Mouse (Mus musculus): ENCODE results near the gene Plxna4. TPM values are rescaled to one million over a fixed set of nuclear protein-coding genes. Genes with fewer than 3 reads are reported as not detected.

Plxna4 gene
- polyA plus RNA-seq, 1 experiment, result not detected

GRCm38 (mm10) chr6:32231383-32231782 is 356.6 kb downstream of the Plxna4 start:
- TF ChIP-seq GATA1 (IDR thresholded peaks at IDR 0.05; ENCODE audit: low read length), result no peak

GRCm38 (mm10) chr6:32226636-32227035 is 361.4 kb downstream of the Plxna4 start:
- TF ChIP-seq GATA1 (IDR thresholded peaks at IDR 0.05; ENCODE audit: low read length), result no peak

GRCm38 (mm10) chr6:32224007-32224703 is 363.8 kb downstream of the Plxna4 start:
- TF ChIP-seq GATA1 (IDR thresholded peaks at IDR 0.05; ENCODE audit: low read length), result no peak

GRCm38 (mm10) chr6:32220765-32221164 is 367.2 kb downstream of the Plxna4 start:
- no peak for TF ChIP-seq GATA1 (IDR thresholded peaks at IDR 0.05; ENCODE audit: low read length)

GRCm38 (mm10) chr6:32218544-32218943 is 369.4 kb downstream of the Plxna4 start:
- no peak for TF ChIP-seq GATA1 (IDR thresholded peaks at IDR 0.05; ENCODE audit: low read length)

- TF ChIP-seq GATA1 (IDR thresholded peaks at IDR 0.05; ENCODE audit: low read length), result no peak
Observed at GRCm38 (mm10) chr6:32212439-32212838, 375.6 kb downstream of the Plxna4 start.

GRCm38 (mm10) chr6:32210139-32210538 is 377.9 kb downstream of the Plxna4 start:
- TF ChIP-seq GATA1 (IDR thresholded peaks at IDR 0.05; ENCODE audit: low read length), result no peak

GRCm38 (mm10) chr6:32208951-32209350 is 379.0 kb downstream of the Plxna4 start:
- no peak for TF ChIP-seq GATA1 (IDR thresholded peaks at IDR 0.05; ENCODE audit: low read length)

GRCm38 (mm10) chr6:32204253-32204652 is 383.7 kb downstream of the Plxna4 start:
- no peak for TF ChIP-seq GATA1 (IDR thresholded peaks at IDR 0.05; ENCODE audit: low read length)

GRCm38 (mm10) chr6:32203389-32203788 is 384.6 kb downstream of the Plxna4 start:
- no peak for TF ChIP-seq GATA1 (IDR thresholded peaks at IDR 0.05; ENCODE audit: low read length)

- TF ChIP-seq GATA1 (IDR thresholded peaks at IDR 0.05; ENCODE audit: low read length), result no peak
Observed at GRCm38 (mm10) chr6:32202664-32203192, 385.3 kb downstream of the Plxna4 start.

GRCm38 (mm10) chr6:32201506-32201905 is 386.5 kb downstream of the Plxna4 start:
- no peak for TF ChIP-seq GATA1 (IDR thresholded peaks at IDR 0.05; ENCODE audit: low read length)

GRCm38 (mm10) chr6:32199616-32200015 is 388.4 kb downstream of the Plxna4 start:
- TF ChIP-seq GATA1 (IDR thresholded peaks at IDR 0.05; ENCODE audit: low read length), result no peak

GRCm38 (mm10) chr6:32196913-32197312 is 391.1 kb downstream of the Plxna4 start:
- no peak for TF ChIP-seq GATA1 (IDR thresholded peaks at IDR 0.05; ENCODE audit: low read length)

- no peak for TF ChIP-seq GATA1 (IDR thresholded peaks at IDR 0.05; ENCODE audit: low read length)
Observed at GRCm38 (mm10) chr6:32193046-32193445, 394.9 kb downstream of the Plxna4 start.

GRCm38 (mm10) chr6:32184402-32184985 is 403.5 kb downstream of the Plxna4 start:
- no peak for TF ChIP-seq GATA1 (IDR thresholded peaks at IDR 0.05; ENCODE audit: low read length)

GRCm38 (mm10) chr6:32183651-32184185 is 404.3 kb downstream of the Plxna4 start:
- no peak for TF ChIP-seq GATA1 (IDR thresholded peaks at IDR 0.05; ENCODE audit: low read length)

Data from G1E-ER4 (cell line).